Mouse (Mus musculus) gastrocnemius, adult 18-20 months (tissue): ENCODE results near the gene Vmn2r31. TPM values are rescaled to one million over a fixed set of nuclear protein-coding genes. Genes with fewer than 3 reads are reported as not detected.
"Not testable (repeated sequence)": the region's sequence is repeated elsewhere in the genome, so short reads cannot be mapped to it uniquely, and the experiment has no call there.

Experiments
- DNase-seq: peaks from one replicate; pipeline ENCODE4 v3.0.0; 2021; ENCODE audit warnings: low spot score
- long read RNA-seq, 2 experiments: library from polyadenylated mRNA; stranded (forward); transcript quantifications; one replicate each; pipeline ENCODE4 v2.0.0; 2021
- total RNA-seq, 2 experiments: library from RNA; stranded (reverse); gene quantifications; 2 replicates each; pipeline ENCODE4 v1.2.3; 2021

Vmn2r31 gene
- not detected for total RNA-seq
- long read RNA-seq, experiment 1 = 0 reads
- long read RNA-seq, experiment 2 = 0 reads

- not testable (repeated sequence) for DNase-seq
Observed at GRCm38 (mm10) chr7:7399603-7400002, at the start of gene Vmn2r31. Gene Vmn2r31, minus strand, starts transcription at chr7:7399703.

GRCm38 (mm10) chr7:7374431-7374830 is 25.1 kb downstream of the Vmn2r31 start, which contains the start of gene Gm45783:
Gene Gm45783, minus strand, starts transcription at chr7:7374573.
- DNase-seq = not testable (repeated sequence)

- DNase-seq = not testable (repeated sequence)
Observed at GRCm38 (mm10) chr7:7337509-7337908, 62.0 kb downstream of the Vmn2r31 start, which contains the start of gene Vmn2r30. Gene Vmn2r30, minus strand, starts transcription at chr7:7337609.

Other genes with a start within 250 kb of the Vmn2r31 start
- 1 to 10 TPM; 1.9 to 2.2 TPM for gene Zfp418, start 228.4 kb downstream of the Vmn2r31 start, total RNA-seq
- 1 to 10 TPM; 2.3 TPM for gene Zfp772, start 189.7 kb downstream of the Vmn2r31 start, total RNA-seq
- under 1 TPM in 1 of 2 experiments, not detected in 1; 0.09 TPM for gene Vmn2r29, start 152.4 kb downstream of the Vmn2r31 start, total RNA-seq
- 1 to 10 TPM; 1.4 to 1.6 TPM for gene Gm45844, start 121.4 kb downstream of the Vmn2r31 start, total RNA-seq
- 10 to 100 TPM; 32.7 to 33.6 TPM for gene Clcn4, start 98.9 kb downstream of the Vmn2r31 start, total RNA-seq
- not detected for gene Vmn2r30, start 62.1 kb downstream of the Vmn2r31 start, total RNA-seq
- gene Gm45783, start 25.1 kb downstream of the Vmn2r31 start, total RNA-seq = not detected
- not detected for gene Vmn2r32, start 80.3 kb upstream of the Vmn2r31 start, total RNA-seq
- gene Vmn2r33, start 167.1 kb upstream of the Vmn2r31 start, total RNA-seq = not detected